Mouse (Mus musculus) T-cell, adult 66 days (primary cell): ENCODE measurements around the gene Dgkd. TPM values are rescaled to one million over a fixed set of nuclear protein-coding genes. Genes with fewer than 3 reads are reported as not detected.

Experiments used
- total RNA-seq, 2 experiments: library from RNA; stranded (reverse); gene quantifications; 3 replicates in 1 of 2; 4 replicates in 1 of 2; pipeline ENCODE4 v1.2.4; 2023

Dgkd gene
- total RNA-seq: 100 to 1,000 TPM; 214 to 230 TPM

GRCm38 (mm10) chr1:87852892-87853600 is at the start of gene Dgkd:
TSS of gene Dgkd (plus strand) at chr1:87853287.

DNA sequence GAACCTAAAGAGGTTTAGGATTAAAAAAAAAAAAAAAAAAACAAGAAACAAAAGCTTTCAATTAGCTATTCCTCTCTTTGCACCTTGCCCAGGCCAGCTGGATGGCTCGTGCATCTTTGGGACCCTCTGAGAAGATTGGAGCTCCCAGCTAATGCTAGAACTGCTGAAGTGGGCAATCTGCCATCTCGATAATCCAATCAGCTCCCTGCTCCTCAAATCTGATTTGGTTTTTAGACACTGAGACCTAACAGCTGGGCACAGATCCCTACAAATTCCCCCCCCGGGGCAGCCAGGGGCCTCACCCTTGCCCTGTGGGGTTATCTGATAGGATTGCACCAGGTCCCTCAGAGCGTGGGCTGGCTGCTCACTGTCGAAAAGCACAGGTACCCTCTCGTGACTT is 49.5 kb upstream of the Dgkd start, which contains the start of gene Sag:
Gene Sag (plus strand): TSS at position 105 of the 400 bp plus-strand sequence.

Other genes starting within 250 kb of the Dgkd start
- 100 to 1,000 TPM; 216 to 276 TPM for gene Inpp5d, start 233.0 kb upstream of the Dgkd start, total RNA-seq
- gene Atg16l1, start 97.4 kb upstream of the Dgkd start, total RNA-seq: 100 to 1,000 TPM; 102 to 105 TPM
- gene Sag, start 49.6 kb upstream of the Dgkd start, total RNA-seq: 1 to 10 TPM; 7.1 to 8.2 TPM
- gene Usp40, start 155.3 kb downstream of the Dgkd start, total RNA-seq: 10 to 100 TPM; 21.5 to 21.7 TPM
- gene Ugt1a10, start 202.1 kb downstream of the Dgkd start, total RNA-seq: not detected
- gene Ugt1a9, start 217.5 kb downstream of the Dgkd start, total RNA-seq: not detected
- gene Ugt1a8, start 234.5 kb downstream of the Dgkd start, total RNA-seq: not detected
- under 1 TPM; 0.33 to 0.52 TPM for gene Ugt1a7c, start 241.8 kb downstream of the Dgkd start, total RNA-seq
- not detected for gene Ugt1a6b, start 250.0 kb downstream of the Dgkd start, total RNA-seq